Mouse (Mus musculus) lung, postnatal 0 days (tissue): ENCODE measurements at regions not wholly inside any gene's neighbourhood (a gene's known extent, or its start where the extent isn't known, plus 50 kb on each side); places are given as distances from the start of the nearest gene placed in this dataset.

ENCODE experiments used
- CTCF ChIP-seq: IDR thresholded peaks from 2 replicates; pipeline ENCODE4 v1.5.1; 2016; ENCODE audit warnings: antibody characterized with exemption, mild to moderate bottlenecking
- EP300 ChIP-seq: IDR thresholded peaks from 2 replicates; pipeline ENCODE4 v1.6.1; 2016; ENCODE audit warnings: antibody characterized with exemption, mild to moderate bottlenecking, control low read depth

DNA sequence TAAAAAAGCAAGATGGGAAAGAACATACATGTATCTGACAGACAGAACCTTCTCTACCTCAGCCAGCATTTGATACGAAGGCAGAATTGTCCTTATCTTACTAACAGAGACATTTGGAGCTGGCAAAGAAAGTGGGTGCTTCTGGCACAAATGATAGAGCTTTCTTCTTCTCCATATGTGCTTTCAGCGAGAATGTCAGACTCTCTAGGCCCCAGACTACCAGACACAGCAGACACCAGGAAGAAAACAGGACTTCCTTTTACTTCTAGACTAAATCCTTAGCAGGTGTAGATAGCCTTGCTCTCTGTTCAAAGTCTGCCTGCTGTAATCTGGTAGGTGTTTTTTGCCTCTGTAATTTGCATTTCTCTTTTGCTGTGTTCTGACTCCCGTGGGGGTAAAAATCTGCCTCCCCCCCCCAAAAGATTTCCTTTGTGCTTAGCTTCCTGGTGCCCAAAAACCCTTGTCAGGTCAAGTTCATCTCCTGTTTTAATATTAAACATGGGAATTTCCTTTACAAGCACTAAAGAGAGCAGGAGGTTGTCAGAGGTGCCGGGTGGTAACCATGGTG lies 74.7 kb upstream of the Pmfbp1 start:
- TF ChIP-seq CTCF (no peak), EP300 (no peak)
